Mouse (Mus musculus) testis, adult 2 months (tissue): ENCODE results near the gene Usp33.

ENCODE experiments used
- CTCF ChIP-seq: fragments of 200-500 bp; IDR thresholded peaks from 2 replicates; pipeline ENCODE4 v1.5.1; 2012; ENCODE audit warnings: low read depth, mild to moderate bottlenecking, inconsistent platforms, low read length, moderate library complexity; ENCODE audit not compliant: control insufficient read depth, insufficient read depth, insufficient replicate concordance
- POLR2A ChIP-seq: fragments of 200-500 bp; IDR thresholded peaks from 2 replicates; pipeline ENCODE4 v1.6.1; 2012; ENCODE audit warnings: low read depth, mild to moderate bottlenecking, inconsistent platforms, low read length, moderate library complexity; ENCODE audit not compliant: control insufficient read depth

GRCm38 (mm10) chr3:152336085-152336484 is 10.2 kb upstream of the Usp33 start:
- TF ChIP-seq CTCF (no peak), POLR2A (no peak)
